Mouse (Mus musculus): ENCODE measurements around the gene Vps37b. TPM values are rescaled to one million over a fixed set of nuclear protein-coding genes. Genes with fewer than 3 reads are reported as not detected.

Vps37b gene
- polyA plus RNA-seq (2016; fragmentation: Nextera tagmentation; extraction: Ambion mirVana) = 54.0 and 61.4 TPM in 2 replicates

- Histone ChIP-seq H3K4me1 (peaks cover 56% of the 10 kb centered on the region), H3K36me3 (peaks cover 8% of the 10 kb centered on the region), H3K27ac (peak within 1 kb of the TSS; percentile 99), H3K27me3 (ENCODE audit: insufficient read depth, poor library complexity, severe bottlenecking) (no peaks in the 10 kb centered on the region), H3K4me3 (peak within 1 kb of the TSS; percentile 98), H3K9me3 (no peaks in the 10 kb centered on the region)
- peak; percentile 95 for DNase-seq (ENCODE audit: low spot score)
- WGBS = under 1% methylated on average over 52 of the region's 52 CpGs
Measured at GRCm38 (mm10) chr5:124032001-124032508, at the start of gene Vps37b. Gene Vps37b (minus strand): TSS chr5:124032270.

DNA sequence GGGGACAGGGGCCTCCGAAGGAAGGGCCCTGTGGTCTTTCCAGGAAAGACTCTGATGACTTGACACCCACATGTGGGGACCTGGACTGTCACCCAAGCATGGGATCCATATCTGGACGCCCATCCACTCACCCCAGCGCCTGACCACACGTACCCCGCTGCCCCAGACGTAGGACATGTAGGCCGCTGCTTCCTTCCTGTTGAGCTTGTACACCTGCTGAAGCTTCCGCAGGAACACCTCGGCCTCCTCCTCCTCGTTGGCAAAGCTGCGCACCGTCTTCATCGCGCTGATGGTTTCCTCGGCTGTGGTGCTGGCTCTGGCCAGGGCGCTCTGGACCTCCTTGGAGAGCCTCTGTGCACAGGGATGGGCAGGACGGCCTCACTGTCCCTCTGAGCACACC is 47.8 kb upstream of the Vps37b start:
- Histone ChIP-seq H3K9me3 (no peaks in the 10 kb centered on the region), H3K36me3 (no peaks in the 10 kb centered on the region), H3K27me3 (ENCODE audit: insufficient read depth, poor library complexity, severe bottlenecking) (0 out of 2 replicates have a peak, but pooled peaks cover 4% of the 10 kb centered on the region), H3K27ac (peak overlapping the region; percentile 56), H3K4me1 (peaks cover 69% of the 10 kb centered on the region), H3K4me3 (no peak overlapping the region)
- no peak for DNase-seq (ENCODE audit: low spot score)
- 90% methylated on average over 17 of the region's 17 CpGs for WGBS

- Histone ChIP-seq H3K4me1 (peaks cover 74% of the 10 kb centered on the region), H3K27ac (0 out of 2 replicates have a peak overlapping the region, but pooled peaks have one; percentile 49), H3K36me3 (no peaks in the 10 kb centered on the region), H3K4me3 (no peak overlapping the region), H3K9me3 (no peaks in the 10 kb centered on the region), H3K27me3 (ENCODE audit: insufficient read depth, poor library complexity, severe bottlenecking) (0 out of 2 replicates have a peak, but pooled peaks cover 4% of the 10 kb centered on the region)
- DNase-seq (ENCODE audit: low spot score) = no peak
- WGBS = 54% methylated on average over 9 of the region's 9 CpGs
Measured at GRCm38 (mm10) chr5:124078794-124079416, 46.8 kb upstream of the Vps37b start.

DNA sequence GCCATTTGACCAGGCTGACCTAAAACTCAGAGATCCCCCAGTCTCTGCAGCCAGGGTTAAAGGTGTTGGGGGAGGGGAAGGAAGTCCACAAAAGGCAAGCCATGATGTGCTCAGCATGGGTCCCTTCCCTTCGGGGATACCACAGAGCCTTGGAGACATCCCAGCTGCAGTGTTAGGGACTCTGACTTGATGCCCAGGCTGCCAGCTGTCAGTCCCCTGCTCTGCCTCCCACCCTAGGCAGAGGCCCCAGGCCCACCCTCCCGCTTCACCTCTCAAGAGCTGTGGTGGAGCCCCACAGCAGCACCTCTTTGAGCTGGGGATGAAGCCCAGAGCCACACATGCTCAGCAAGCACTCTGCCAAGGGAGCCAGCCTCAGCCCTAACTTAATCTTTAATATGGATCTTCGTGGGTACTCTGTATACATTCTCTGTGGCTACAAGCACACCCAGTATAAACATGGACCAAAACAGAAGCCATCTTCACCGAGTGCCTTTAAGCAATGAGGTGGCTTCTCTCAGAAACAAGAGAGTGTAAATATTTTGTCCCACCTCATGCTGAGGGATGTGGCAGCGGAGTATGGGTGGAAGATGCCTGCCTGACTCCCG is 45.9 kb upstream of the Vps37b start:
- no peaks in the 10 kb centered on the region for H3K9me3 ChIP-seq

DNA sequence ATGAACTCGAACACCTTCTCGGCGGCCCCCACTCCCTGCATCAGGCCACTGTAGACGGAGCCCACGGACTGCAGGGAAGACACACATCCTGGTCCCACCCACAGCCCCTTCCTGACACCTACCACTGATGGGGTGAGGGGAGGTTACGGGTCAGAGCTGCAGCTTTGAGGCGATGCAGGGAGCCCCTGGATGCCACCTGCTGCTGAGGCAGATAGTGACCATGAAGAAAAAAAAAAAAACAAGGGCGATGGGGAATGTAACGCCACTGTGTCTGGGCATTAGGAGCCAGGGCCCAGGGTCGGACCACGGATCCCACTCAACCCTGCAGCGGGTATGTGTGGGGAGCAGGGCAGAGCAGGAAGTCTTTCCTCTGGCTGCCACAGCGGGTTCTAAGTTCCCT is 45.2 kb upstream of the Vps37b start:
- Histone ChIP-seq H3K9me3 (no peaks in the 10 kb centered on the region), H3K27me3 (ENCODE audit: insufficient read depth, poor library complexity, severe bottlenecking) (no peaks in the 10 kb centered on the region), H3K36me3 (no peaks in the 10 kb centered on the region), H3K4me1 (peaks cover 80% of the 10 kb centered on the region), H3K27ac (no peak overlapping the region), H3K4me3 (no peak overlapping the region)
- 80% methylated on average over 13 of the region's 13 CpGs for WGBS
- no peak for DNase-seq (ENCODE audit: low spot score)

More for the DNA sequence above, 45.9 kb upstream of the Vps37b start:
- 64% methylated on average over 6 of the region's 6 CpGs for WGBS
- Histone ChIP-seq H3K27me3 (ENCODE audit: insufficient read depth, poor library complexity, severe bottlenecking) (no peaks in the 10 kb centered on the region), H3K4me1 (peaks cover 80% of the 10 kb centered on the region), H3K27ac (no peak overlapping the region), H3K4me3 (no peak overlapping the region), H3K36me3 (no peaks in the 10 kb centered on the region)
- DNase-seq (ENCODE audit: low spot score) = no peak

GRCm38 (mm10) chr5:124076559-124076958 is 44.5 kb upstream of the Vps37b start:
- no peaks in the 10 kb centered on the region for H3K36me3 ChIP-seq
- WGBS = 48% methylated on average over 9 of the region's 9 CpGs
- peaks cover 83% of the 10 kb centered on the region for H3K4me1 ChIP-seq
- no peaks in the 10 kb centered on the region for H3K27me3 ChIP-seq (ENCODE audit: insufficient read depth, poor library complexity, severe bottlenecking)
- no peak overlapping the region for H3K4me3 ChIP-seq
- DNase-seq (ENCODE audit: low spot score) = no peak
- no peaks in the 10 kb centered on the region for H3K9me3 ChIP-seq
- H3K27ac ChIP-seq = 0 out of 2 replicates have a peak overlapping the region, but pooled peaks have one; percentile 36

GRCm38 (mm10) chr5:124075716-124076115 is 43.6 kb upstream of the Vps37b start:
- no peak for DNase-seq (ENCODE audit: low spot score)
- no peak overlapping the region for H3K4me3 ChIP-seq
- peak overlapping the region; percentile 42; the same call in 1 of the 2 replicates for H3K27ac ChIP-seq
- peaks cover 82% of the 10 kb centered on the region for H3K4me1 ChIP-seq
- 58% methylated on average over 9 of the region's 9 CpGs for WGBS
- H3K27me3 ChIP-seq (ENCODE audit: insufficient read depth, poor library complexity, severe bottlenecking) = no peaks in the 10 kb centered on the region
- H3K9me3 ChIP-seq = no peaks in the 10 kb centered on the region
- H3K36me3 ChIP-seq = no peaks in the 10 kb centered on the region

- Histone ChIP-seq H3K27ac (peak overlapping the region; percentile 42; the same call in 1 of the 2 replicates), H3K4me3 (no peak overlapping the region), H3K9me3 (no peaks in the 10 kb centered on the region), H3K36me3 (no peaks in the 10 kb centered on the region), H3K27me3 (ENCODE audit: insufficient read depth, poor library complexity, severe bottlenecking) (no peaks in the 10 kb centered on the region), H3K4me1 (peaks cover 74% of the 10 kb centered on the region)
- WGBS = 34% methylated on average over 10 of the region's 10 CpGs
- no peak for DNase-seq (ENCODE audit: low spot score)
Measured at GRCm38 (mm10) chr5:124074845-124075307, 42.8 kb upstream of the Vps37b start.

DNA sequence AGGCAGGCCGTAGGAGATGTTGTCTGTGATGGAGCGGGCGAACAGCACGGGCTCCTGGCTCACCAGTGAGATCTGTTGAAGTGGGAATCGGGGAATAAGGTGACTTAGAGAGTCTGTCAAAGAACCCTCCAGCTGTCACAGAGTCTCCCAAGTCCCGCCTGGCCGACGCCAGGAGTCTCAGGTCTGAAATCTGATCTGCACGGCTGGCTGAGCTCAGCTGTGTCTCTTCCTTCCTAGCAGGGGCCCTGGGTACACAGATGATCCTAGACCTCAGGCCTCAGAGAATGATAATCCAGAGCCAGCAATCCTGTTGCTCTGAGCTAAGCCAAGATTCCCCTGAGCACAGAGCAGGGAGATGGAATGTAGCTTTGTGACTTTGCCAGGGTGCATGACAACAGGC is 41.6 kb upstream of the Vps37b start:
- 41% methylated on average over 9 of the region's 9 CpGs for WGBS
- Histone ChIP-seq H3K4me1 (peaks cover 62% of the 10 kb centered on the region), H3K27ac (peak overlapping the region; percentile 65), H3K9me3 (no peaks in the 10 kb centered on the region), H3K4me3 (no peak overlapping the region), H3K27me3 (ENCODE audit: insufficient read depth, poor library complexity, severe bottlenecking) (no peaks in the 10 kb centered on the region), H3K36me3 (no peaks in the 10 kb centered on the region)
- no peak for DNase-seq (ENCODE audit: low spot score)

DNA sequence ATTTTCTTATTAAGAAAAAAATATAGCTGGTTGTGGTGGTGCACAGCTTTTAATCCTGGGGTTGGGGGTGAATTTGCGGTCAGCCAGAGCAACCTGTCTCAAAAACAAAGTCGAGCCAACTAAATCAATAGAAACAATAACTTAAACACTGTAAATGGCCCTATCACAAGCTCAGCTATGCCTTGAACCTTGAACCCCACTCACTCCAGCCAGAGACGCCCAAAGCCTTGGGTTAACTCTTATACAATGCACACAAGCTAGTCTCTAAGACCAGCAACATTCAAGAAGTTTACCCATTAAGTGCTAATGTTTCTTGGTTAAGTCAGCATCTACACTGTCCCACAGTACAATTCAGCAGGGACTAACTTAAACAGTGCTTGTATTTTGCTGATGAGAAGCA is 37.6 kb upstream of the Vps37b start:
- Histone ChIP-seq H3K4me1 (peaks cover 25% of the 10 kb centered on the region), H3K27me3 (ENCODE audit: insufficient read depth, poor library complexity, severe bottlenecking) (no peaks in the 10 kb centered on the region), H3K27ac (no peak overlapping the region; the same call in 1 of the 2 replicates), H3K36me3 (no peaks in the 10 kb centered on the region), H3K9me3 (no peaks in the 10 kb centered on the region), H3K4me3 (no peak overlapping the region)
- DNase-seq (ENCODE audit: low spot score) = no peak
- 82% methylated on average over 3 of the region's 3 CpGs for WGBS

DNA sequence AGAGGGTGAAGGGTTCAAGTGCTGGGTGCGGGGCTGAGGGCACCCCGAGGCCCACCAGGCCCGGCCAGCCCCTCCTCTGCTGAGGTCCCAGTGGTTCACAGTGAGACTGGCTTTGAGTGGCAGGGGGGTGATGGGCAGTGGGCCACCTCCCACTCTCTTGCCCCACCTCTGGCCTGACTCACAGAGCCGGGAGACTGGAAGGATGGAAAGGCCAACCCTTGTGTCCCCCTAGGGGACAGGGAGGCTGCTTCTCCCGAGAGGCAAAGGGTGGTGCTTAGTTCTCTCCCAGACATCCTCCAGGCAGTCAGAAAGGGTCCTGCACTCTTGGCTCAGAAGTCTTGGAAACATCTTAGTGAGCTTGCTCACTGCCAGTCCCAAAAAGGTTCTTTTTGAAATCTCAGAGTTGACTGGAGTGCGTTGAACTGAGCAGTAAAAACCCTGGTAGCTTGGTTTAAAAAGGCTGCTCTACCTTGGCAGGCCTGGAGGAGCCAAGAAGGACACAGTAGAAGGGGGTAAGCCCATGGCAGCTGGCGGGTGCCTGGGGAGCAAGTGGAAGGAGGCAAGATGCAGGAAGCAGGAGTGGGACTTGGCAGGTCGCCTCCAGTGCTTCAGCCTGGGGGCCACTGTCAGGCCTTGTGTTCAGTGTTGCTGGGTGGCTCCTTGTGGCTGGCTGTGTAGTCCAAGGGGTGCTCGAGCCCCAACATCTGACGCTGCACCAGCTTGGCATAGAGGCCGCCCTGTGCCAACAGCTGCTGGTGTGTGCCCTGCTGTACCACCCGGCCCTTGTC is 30.2 kb upstream of the Vps37b start:
- no peaks in the 10 kb centered on the region for H3K9me3 ChIP-seq
- 76% methylated on average over 12 of the region's 12 CpGs for WGBS
- H3K27ac ChIP-seq = peak overlapping the region; percentile 44
- H3K4me1 ChIP-seq = peaks cover 25% of the 10 kb centered on the region
- no peak overlapping the region for H3K4me3 ChIP-seq
- no peaks in the 10 kb centered on the region for H3K36me3 ChIP-seq
- H3K27me3 ChIP-seq (ENCODE audit: insufficient read depth, poor library complexity, severe bottlenecking) = 0 out of 2 replicates have a peak, but pooled peaks cover 5% of the 10 kb centered on the region
- no peak for DNase-seq (ENCODE audit: low spot score)

GRCm38 (mm10) chr5:124059677-124060076 is 27.6 kb upstream of the Vps37b start:
- 40% methylated on average over 5 of the region's 5 CpGs for WGBS
- Histone ChIP-seq H3K27ac (peak overlapping the region; percentile 42; the same call in 1 of the 2 replicates), H3K9me3 (peaks cover 3% of the 10 kb centered on the region), H3K4me1 (peaks cover 25% of the 10 kb centered on the region), H3K27me3 (ENCODE audit: insufficient read depth, poor library complexity, severe bottlenecking) (0 out of 2 replicates have a peak, but pooled peaks cover 5% of the 10 kb centered on the region), H3K36me3 (no peaks in the 10 kb centered on the region), H3K4me3 (no peak overlapping the region)
- DNase-seq (ENCODE audit: low spot score) = no peak

Data from heart, embryonic 10.5 days (tissue).